Mouse (Mus musculus) urinary bladder, postnatal 25 days (tissue): ENCODE results near the gene Cd3g.

ENCODE experiments used
- DNase-seq: peaks from one replicate; pipeline ENCODE4 v3.0.0; 2022; ENCODE audit warnings: low spot score

Gene Cd3g

GRCm38 (mm10) chr9:44980242-44980641, at the start of gene Cd3g:
Cd3g (minus strand) TSS chr9:44980431.
- no peak for DNase-seq

GRCm38 (mm10) chr9:45027376-45027775, 47.1 kb upstream of the Cd3g start:
- no peak for DNase-seq

- DNase-seq = peak; percentile 40
Observed at GRCm38 (mm10) chr9:45024187-45024586, 44.0 kb upstream of the Cd3g start.

GRCm38 (mm10) chr9:45023638-45024037, 43.4 kb upstream of the Cd3g start:
- no peak for DNase-seq

GRCm38 (mm10) chr9:45022800-45023199, 42.6 kb upstream of the Cd3g start:
- DNase-seq = peak; percentile 54

- no peak for DNase-seq
Observed at GRCm38 (mm10) chr9:45018031-45018430, 37.8 kb upstream of the Cd3g start.

- no peak for DNase-seq
Observed at GRCm38 (mm10) chr9:45015841-45016240, 35.6 kb upstream of the Cd3g start.

GRCm38 (mm10) chr9:45014879-45015278, 34.6 kb upstream of the Cd3g start:
- DNase-seq = no peak

GRCm38 (mm10) chr9:45011291-45011690, 31.1 kb upstream of the Cd3g start:
- no peak for DNase-seq

GRCm38 (mm10) chr9:45010461-45010860, 30.2 kb upstream of the Cd3g start:
- DNase-seq = no peak

- no peak for DNase-seq
Observed at GRCm38 (mm10) chr9:45009180-45010078, 29.2 kb upstream of the Cd3g start, which contains the start of gene Cd3e. Cd3e (minus strand) TSS chr9:45009627.

GRCm38 (mm10) chr9:45008342-45008741, 28.1 kb upstream of the Cd3g start:
- DNase-seq = no peak

- no peak for DNase-seq
Observed at GRCm38 (mm10) chr9:45007404-45007803, 27.2 kb upstream of the Cd3g start.

GRCm38 (mm10) chr9:45000249-45000648, 20.0 kb upstream of the Cd3g start:
- no peak for DNase-seq

- no peak for DNase-seq
Observed at GRCm38 (mm10) chr9:44999776-45000175, 19.5 kb upstream of the Cd3g start.

GRCm38 (mm10) chr9:44999171-44999570, 18.9 kb upstream of the Cd3g start:
- no peak for DNase-seq

GRCm38 (mm10) chr9:44998138-44998537, 17.9 kb upstream of the Cd3g start:
- no peak for DNase-seq

- no peak for DNase-seq
Observed at GRCm38 (mm10) chr9:44996590-44996989, 16.4 kb upstream of the Cd3g start.

GRCm38 (mm10) chr9:44994962-44995361, 14.7 kb upstream of the Cd3g start:
- no peak for DNase-seq

- no peak for DNase-seq
Observed at GRCm38 (mm10) chr9:44993268-44993667, 13.0 kb upstream of the Cd3g start.

- DNase-seq = no peak
Observed at GRCm38 (mm10) chr9:44992271-44992670, 12.0 kb upstream of the Cd3g start.

- DNase-seq = no peak
Observed at GRCm38 (mm10) chr9:44991821-44992220, 11.6 kb upstream of the Cd3g start.

- no peak for DNase-seq
Observed at GRCm38 (mm10) chr9:44986976-44987375, 6.7 kb upstream of the Cd3g start.

GRCm38 (mm10) chr9:44986242-44986781, 6.1 kb upstream of the Cd3g start:
- DNase-seq = no peak
